Mouse (Mus musculus) MN1 (cell line): ENCODE data around the gene Pex13.
"Not testable (repeated sequence)": the region's sequence is repeated elsewhere in the genome, so short reads cannot be mapped to it uniquely, and the experiment has no call there.

Experiments used
- DNase-seq: peaks from one replicate; pipeline ENCODE4 v3.0.0-alpha.2; 2016; ENCODE audit warnings: low spot score

Pex13 gene

GRCm38 (mm10) chr11:23647431-23647830, 18.3 kb downstream of the Pex13 start:
- no peak for DNase-seq

DNA sequence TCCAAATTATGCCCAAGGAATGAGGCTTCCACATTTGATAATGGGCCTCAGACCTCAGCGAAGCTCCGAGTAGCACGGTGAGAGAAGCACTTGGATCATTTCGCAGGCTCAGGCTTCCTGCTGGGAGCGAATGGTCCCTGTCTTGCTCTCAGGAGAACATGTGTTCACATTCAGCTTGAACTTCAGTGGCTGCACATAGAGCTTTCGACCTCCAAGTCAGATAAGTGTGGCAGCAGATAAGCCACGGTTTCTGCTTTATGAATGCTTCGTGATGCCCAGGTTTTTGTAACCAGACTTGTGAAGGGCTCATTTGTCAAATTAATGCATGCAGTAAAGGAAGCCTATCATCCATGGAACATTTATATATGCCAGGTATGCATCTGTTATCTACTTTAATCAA, 31.2 kb downstream of the Pex13 start:
- DNase-seq, result no peak

GRCm38 (mm10) chr11:23633879-23634215, 31.9 kb downstream of the Pex13 start:
- no peak for DNase-seq

DNA sequence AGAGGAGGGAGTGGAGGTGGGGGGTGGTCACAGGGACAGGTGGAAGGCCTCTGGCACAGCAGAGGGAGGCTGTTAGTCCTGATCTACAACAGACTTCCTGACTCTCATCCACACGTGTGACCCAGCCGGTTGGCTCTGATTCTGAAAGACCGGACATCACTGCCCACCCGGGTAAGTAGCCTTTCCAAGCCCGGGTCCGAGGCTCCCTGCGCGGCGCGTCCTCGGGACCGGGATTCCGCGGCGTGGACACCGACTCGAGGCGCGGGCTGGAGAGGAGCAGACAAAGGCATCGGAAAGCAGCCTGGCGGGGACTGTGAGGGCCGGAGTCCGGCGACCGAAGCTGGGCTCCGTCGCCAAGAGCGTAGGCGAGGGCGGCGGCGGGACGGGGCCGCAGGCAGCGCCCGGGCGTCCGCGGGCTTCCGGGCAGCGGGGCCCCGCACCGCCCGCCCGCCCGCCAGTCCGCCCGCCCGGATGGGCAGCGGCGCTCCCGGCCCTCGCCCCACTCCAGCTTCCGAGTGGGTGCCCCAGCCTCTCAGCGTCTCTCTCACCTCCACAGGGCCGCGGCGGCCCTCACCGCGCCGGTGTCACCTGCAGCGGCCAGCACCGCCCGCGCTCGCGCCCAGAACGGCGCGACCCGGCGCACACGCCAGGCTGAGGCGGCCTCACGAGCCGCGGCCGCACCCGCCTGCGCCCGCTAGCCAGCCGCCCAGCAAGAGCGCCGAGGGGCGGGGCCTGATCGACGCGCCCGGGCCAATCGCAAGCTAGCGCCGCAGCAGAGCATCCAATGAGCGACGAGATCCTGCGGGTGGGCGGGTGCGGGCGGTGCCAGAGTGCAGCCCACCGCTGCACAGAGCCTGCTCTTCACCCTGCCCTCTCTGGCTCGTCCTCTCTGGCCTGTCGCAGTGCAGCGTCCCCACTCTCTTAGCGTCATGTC, 32.5 kb downstream of the Pex13 start, which contains the start of gene 0610010F05Rik:
0610010F05Rik (minus strand) TSS at position 695 of the 934 bp plus-strand sequence.
- DNase-seq, result peak; percentile 98

GRCm38 (mm10) chr11:23630664-23631063, 35.1 kb downstream of the Pex13 start:
- no peak for DNase-seq

- no peak for DNase-seq
Observed at GRCm38 (mm10) chr11:23618995-23619394, 46.8 kb downstream of the Pex13 start.

- no peak for DNase-seq
Observed at GRCm38 (mm10) chr11:23614546-23614945, 51.2 kb downstream of the Pex13 start.

GRCm38 (mm10) chr11:23607291-23607690, 58.5 kb downstream of the Pex13 start:
- not testable (repeated sequence) for DNase-seq
